Mouse (Mus musculus): Measurements from ENCODE around the gene Ap5b1. TPM values are rescaled to one million over a fixed set of nuclear protein-coding genes. Genes with fewer than 3 reads are reported as not detected.

The Ap5b1 gene
- polyA plus RNA-seq, 1 experiment from 2014 or later, result 10.8 TPM

DNA sequence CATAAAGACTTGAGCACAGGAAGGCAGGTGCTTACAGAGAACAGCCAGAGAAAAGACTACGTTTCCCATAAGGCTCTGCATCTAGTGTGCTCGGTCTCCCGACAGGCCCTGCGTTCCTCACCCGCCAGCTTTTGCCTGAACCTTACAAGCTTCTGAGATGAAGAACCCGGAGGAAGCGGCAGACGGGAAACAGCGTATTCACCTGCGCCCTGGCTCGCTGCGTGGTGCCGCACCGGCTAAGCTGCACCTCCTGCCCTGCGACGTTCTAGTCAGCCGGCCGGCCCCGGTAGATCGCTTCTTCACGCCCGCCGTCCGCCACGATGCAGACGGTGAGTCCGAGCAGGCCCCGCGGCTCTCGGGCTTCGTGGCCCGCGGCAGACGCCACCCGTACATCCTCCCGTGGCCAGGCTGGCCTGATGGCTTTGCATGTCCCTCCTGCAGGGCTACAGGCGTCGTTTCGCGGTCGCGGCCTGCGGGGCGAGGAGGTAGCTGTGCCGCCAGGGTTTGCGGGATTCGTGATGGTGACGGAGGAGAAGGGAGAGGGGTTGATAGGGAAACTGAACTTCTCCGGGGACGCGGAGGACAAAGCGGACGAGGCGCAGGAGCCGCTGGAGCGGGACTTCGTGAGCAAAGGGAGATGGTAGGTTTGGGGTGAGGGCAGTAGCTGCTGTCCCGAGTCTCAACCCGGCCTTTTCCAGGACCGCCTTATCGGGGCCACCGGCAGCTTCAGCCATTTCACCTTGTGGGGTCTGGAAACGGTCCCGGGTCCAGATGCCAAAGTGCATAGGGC is 34.1 kb downstream of the Ap5b1 start, which contains the start of gene Rnaseh2c:
TSS of gene Rnaseh2c (plus strand) at position 122 of the 790 bp plus-strand sequence.
- H3K9me3 ChIP-seq (replicated peaks), result no peaks in the 10 kb centered on the region
- WGBS, result under 1% methylated on average over 64 of the region's 64 CpGs
- no peaks in the 10 kb centered on the region for H3K27me3 ChIP-seq
- H3K4me3 ChIP-seq (replicated peaks), result peak within 1 kb of the TSS; percentile 71
- ATAC-seq (replicated peaks; ENCODE audit: low FRiP score), result peak; percentile 87
- H3K4me2 ChIP-seq, result peak within 1 kb of the TSS; percentile 71
- peaks cover 14% of the 10 kb centered on the region for H3K4me1 ChIP-seq
- H3K36me3 ChIP-seq, result peaks cover 43% of the 10 kb centered on the region
- H3K9ac ChIP-seq, result peak within 1 kb of the TSS; percentile 79
- peak within 1 kb of the TSS; percentile 89 for H3K27ac ChIP-seq

DNA sequence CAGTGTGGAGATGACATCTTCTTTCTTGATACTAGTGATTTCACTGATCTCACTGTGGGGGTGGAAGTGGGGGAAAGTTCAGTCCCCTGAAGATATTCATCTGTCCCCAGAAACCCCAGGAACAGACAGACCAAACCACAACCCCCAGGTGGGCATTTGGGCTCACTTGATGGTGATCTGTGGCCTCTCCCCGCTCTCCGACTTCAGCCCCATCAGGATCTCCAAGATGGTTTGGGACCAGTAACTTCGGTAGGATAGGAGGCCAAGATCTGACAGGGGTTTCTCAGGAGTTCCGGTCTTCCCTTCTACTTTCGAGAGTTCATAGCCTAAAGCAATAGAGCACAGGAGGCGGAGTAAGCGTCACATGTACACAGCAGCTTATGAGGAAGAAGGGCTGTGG is 35.8 kb downstream of the Ap5b1 start:
- Histone ChIP-seq H3K4me2 (no peak overlapping the region), H3K27me3 (no peaks in the 10 kb centered on the region), H3K4me1 (peaks cover 23% of the 10 kb centered on the region), H3K9ac (no peak overlapping the region), H3K9me3 (replicated peaks) (no peaks in the 10 kb centered on the region), H3K36me3 (peaks cover 60% of the 10 kb centered on the region), H3K4me3 (replicated peaks) (no peak overlapping the region), H3K27ac (no peak overlapping the region)
- WGBS, result 91% methylated on average over 7 of the region's 7 CpGs
- ATAC-seq (replicated peaks; ENCODE audit: low FRiP score), result no peak

DNA sequence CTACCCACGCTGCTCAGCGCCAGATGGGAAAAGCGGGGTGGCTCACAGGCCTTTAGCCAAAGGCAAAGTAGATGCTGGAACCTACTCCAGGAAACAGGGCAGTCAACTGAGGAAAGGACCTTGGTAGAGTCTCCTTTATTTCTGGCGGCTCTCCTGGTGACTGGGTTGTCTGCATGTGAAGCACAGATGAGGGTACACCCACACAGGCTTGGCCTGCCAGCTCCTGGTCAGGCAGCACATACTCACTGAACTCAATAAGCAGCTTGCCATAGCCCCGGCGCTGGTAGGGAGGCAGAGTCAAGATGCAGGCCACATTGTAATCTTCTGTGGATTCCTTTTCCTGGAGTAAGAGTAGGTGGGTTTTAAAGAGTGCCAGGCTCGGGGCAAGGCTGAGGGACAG is 37.3 kb downstream of the Ap5b1 start:
- no peaks in the 10 kb centered on the region for H3K9me3 ChIP-seq (replicated peaks)
- H3K4me3 ChIP-seq (replicated peaks), result no peak overlapping the region
- no peak overlapping the region for H3K4me2 ChIP-seq
- no peak overlapping the region for H3K27ac ChIP-seq
- H3K4me1 ChIP-seq, result peaks cover 31% of the 10 kb centered on the region
- no peaks in the 10 kb centered on the region for H3K27me3 ChIP-seq
- WGBS, result 93% methylated on average over 7 of the region's 7 CpGs
- H3K36me3 ChIP-seq, result peaks cover 64% of the 10 kb centered on the region
- ATAC-seq (replicated peaks; ENCODE audit: low FRiP score), result no peak
- H3K9ac ChIP-seq, result no peak overlapping the region

DNA sequence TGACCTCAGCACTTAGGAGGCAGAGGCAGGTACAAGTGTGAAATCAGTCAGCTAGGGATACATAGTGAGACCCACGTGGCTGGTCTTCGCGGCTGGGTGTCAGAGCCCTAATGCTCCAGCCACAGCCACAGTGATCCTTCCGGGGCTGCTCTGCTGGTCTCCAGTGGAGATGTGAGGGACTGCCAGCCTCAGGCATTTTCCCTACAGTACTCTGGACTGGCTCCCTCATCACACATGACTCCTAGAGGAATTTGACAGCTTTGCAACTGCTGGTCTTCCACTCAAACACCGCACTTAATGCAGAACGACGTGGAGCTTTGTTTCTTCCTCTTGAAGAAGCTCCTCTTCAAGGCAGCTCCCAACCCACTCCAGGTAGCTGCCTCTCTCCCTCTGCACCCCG is 38.4 kb downstream of the Ap5b1 start:
- Histone ChIP-seq H3K4me1 (peaks cover 39% of the 10 kb centered on the region), H3K27ac (no peak overlapping the region), H3K27me3 (no peaks in the 10 kb centered on the region), H3K9ac (no peak overlapping the region), H3K4me3 (replicated peaks) (no peak overlapping the region), H3K9me3 (replicated peaks) (no peaks in the 10 kb centered on the region), H3K4me2 (no peak overlapping the region), H3K36me3 (peaks cover 64% of the 10 kb centered on the region)
- WGBS, result 85% methylated on average over 8 of the region's 8 CpGs
- no peak for ATAC-seq (replicated peaks; ENCODE audit: low FRiP score)

DNA sequence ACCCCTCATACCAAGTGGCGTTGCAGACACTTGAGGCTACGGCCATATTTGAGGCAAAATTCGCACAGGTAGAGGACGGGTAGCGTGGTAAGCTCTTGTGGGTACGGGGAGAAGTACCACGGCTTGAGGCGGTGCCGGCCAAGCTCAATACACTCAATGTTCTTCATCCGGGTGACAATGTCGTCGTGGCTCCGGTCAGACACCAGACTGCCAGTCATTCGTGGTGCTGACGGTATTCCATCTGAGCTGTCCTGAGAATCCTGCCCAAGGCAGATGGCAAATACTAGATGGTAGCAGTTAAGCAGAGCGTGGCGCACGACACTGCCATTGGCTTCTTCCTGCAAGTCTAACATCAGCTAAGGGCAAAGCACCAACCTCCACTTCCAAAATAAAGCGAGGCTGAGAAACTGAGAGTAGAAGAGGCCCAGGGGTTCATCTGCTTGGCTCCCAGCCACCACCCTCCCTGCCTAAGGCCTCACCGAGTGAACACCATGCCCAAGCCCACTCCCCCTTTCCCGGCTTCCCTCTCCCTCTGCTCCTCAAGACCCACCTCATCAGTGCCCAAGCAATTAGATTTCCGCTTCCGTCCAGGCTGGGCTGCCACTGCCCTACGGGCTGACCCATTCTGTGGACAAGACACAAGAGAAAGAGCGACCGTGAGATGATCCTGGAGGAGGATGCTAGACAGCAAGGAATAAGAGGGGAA is 40.0 kb downstream of the Ap5b1 start:
- H3K4me1 ChIP-seq, result peaks cover 32% of the 10 kb centered on the region
- WGBS, result 95% methylated on average over 26 of the region's 26 CpGs
- H3K4me2 ChIP-seq, result no peak overlapping the region
- no peak overlapping the region for H3K4me3 ChIP-seq (replicated peaks)
- ATAC-seq (replicated peaks; ENCODE audit: low FRiP score), result no peak
- peaks cover 4% of the 10 kb centered on the region; the same call in 1 of the 2 replicates for H3K27me3 ChIP-seq
- H3K9ac ChIP-seq, result no peak overlapping the region
- H3K27ac ChIP-seq, result no peak overlapping the region
- no peaks in the 10 kb centered on the region for H3K9me3 ChIP-seq (replicated peaks)
- H3K36me3 ChIP-seq, result peaks cover 62% of the 10 kb centered on the region

DNA sequence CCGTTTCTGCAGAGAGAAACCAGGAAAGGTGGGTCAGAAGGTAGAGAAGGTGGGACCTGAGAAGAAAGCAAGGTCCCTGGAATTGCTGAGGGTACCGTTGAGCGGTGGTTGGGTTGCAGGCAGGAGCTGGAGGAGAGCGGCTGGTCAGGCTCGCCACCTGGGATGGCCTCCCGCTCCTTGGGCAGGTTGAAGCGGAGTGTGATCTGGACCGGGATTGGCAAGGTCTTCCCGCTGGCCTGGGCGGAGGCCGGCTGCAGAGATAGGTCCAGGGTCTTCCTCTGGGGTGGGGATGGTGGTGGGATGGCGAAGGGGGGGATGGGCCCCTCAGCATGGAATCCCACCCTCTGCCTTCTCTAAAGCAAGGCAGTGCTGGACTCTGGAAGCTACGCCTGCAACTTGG is 40.9 kb downstream of the Ap5b1 start:
- no peak for ATAC-seq (replicated peaks; ENCODE audit: low FRiP score)
- Histone ChIP-seq H3K36me3 (peaks cover 54% of the 10 kb centered on the region), H3K9ac (peak overlapping the region; percentile 86; the same call in 1 of the 2 replicates), H3K27me3 (peaks cover 4% of the 10 kb centered on the region; the same call in 1 of the 2 replicates), H3K4me1 (peaks cover 25% of the 10 kb centered on the region), H3K4me3 (replicated peaks) (peak overlapping the region; percentile 85), H3K9me3 (replicated peaks) (no peaks in the 10 kb centered on the region), H3K27ac (peak overlapping the region; percentile 99), H3K4me2 (peak overlapping the region; percentile 77)
- WGBS, result 92% methylated on average over 13 of the region's 13 CpGs

DNA sequence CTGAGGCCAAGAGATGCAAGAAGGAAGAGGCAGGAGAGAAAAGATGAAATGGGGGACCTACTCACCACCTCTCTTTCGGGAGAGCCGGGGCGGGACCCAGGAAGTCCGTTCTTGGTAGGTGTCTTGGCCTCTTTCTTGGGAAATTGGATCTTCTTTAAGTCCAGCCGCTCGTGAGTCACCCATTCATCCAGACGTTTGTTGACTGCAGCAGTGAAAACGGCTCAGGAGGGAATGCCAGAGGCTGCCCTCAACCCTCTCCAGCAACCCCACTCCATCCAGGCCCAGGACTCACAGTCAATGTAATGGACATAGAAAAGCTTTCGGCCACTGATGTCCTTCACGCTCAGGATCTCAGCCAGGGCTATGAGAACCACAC is 41.3 kb downstream of the Ap5b1 start:
- peak overlapping the region; percentile 77 for H3K4me2 ChIP-seq
- ATAC-seq (replicated peaks; ENCODE audit: low FRiP score), result no peak
- H3K36me3 ChIP-seq, result peaks cover 49% of the 10 kb centered on the region
- H3K4me3 ChIP-seq (replicated peaks), result peak overlapping the region; percentile 85
- H3K9ac ChIP-seq, result peak overlapping the region; percentile 86
- peak overlapping the region; percentile 99 for H3K27ac ChIP-seq
- H3K27me3 ChIP-seq, result peaks cover 4% of the 10 kb centered on the region; the same call in 1 of the 2 replicates
- 56% methylated on average over 10 of the region's 10 CpGs for WGBS
- peaks cover 25% of the 10 kb centered on the region for H3K4me1 ChIP-seq
- H3K9me3 ChIP-seq (replicated peaks), result no peaks in the 10 kb centered on the region

DNA sequence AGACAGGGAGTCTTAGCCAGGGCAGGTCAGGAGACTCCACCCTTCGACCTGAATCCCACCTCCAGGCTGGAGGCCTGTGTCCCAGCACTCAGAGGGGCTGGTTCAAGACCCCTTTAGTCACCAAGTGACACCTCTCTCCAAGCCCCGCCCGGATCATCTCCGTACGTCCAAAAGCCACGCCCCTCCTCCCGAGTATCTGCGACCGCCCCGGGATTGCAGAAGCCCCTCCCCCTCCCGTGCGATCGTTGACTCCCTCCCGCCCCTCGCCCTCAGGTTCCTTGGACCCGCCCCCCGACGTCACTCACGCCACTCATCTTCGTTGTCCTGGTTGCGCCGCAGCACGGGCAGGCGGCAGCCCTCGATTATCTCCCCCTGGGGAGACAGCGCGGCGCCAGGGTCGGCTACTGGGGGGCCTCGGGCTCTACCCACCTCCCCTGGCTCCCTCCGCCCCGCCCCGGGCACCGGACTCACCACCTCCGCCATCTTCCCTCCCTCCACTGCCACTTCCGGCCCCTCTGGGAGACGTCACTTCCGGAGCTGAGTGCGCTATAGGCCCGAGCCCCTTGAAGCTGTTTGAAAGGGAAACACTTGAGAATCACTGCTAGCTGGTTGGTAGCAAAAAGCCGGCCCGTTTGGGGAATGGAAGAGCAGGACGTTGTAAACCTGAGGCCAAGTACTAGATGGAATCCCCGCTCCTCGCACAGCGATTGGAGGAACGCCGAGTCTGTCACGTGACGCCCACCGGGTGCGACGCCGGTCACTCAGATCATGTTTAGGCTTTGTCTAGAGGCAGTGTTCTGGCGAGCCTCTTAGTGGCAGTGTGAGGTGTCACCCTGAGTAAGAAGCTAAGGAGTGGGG is 42.0 kb downstream of the Ap5b1 start, which contains the start of gene Kat5:
TSS of gene Kat5 (minus strand) at position 691 of the 858 bp plus-strand sequence.
- WGBS, result under 1% methylated on average over 55 of the region's 55 CpGs
- H3K27ac ChIP-seq, result peak within 1 kb of the TSS; percentile 99
- peaks cover 25% of the 10 kb centered on the region for H3K4me1 ChIP-seq
- peak within 1 kb of the TSS; percentile 77 for H3K4me2 ChIP-seq
- H3K9me3 ChIP-seq (replicated peaks), result no peaks in the 10 kb centered on the region
- ATAC-seq (replicated peaks; ENCODE audit: low FRiP score), result peak; percentile 94
- H3K36me3 ChIP-seq, result peaks cover 43% of the 10 kb centered on the region
- peak within 1 kb of the TSS; percentile 86 for H3K9ac ChIP-seq
- peaks cover 4% of the 10 kb centered on the region; the same call in 1 of the 2 replicates for H3K27me3 ChIP-seq
- peak within 1 kb of the TSS; percentile 85 for H3K4me3 ChIP-seq (replicated peaks)

DNA sequence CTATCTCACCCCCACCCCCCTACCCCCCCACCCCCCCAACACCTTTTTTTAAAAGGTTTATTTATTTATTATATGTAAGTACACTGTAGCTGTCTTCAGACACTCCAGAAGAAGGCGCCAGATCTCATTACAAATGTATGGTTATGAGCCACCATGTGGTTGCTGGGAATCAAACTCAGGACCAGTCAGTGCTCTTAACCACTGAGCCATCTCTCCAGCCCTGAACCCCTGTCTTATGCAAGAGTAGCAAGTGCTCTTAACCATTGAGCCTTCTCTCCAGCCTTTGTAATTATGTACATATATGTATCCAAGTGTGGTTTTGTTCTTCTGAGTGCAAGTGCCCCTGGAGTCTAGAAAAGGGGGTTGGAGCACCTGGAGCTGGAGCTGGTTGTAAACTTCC is 44.1 kb downstream of the Ap5b1 start:
- 79% methylated on average over 1 of the region's 1 CpGs for WGBS
- Histone ChIP-seq H3K27ac (no peak overlapping the region), H3K4me2 (no peak overlapping the region), H3K9me3 (replicated peaks) (no peaks in the 10 kb centered on the region), H3K4me3 (replicated peaks) (no peak overlapping the region), H3K4me1 (peaks cover 25% of the 10 kb centered on the region), H3K36me3 (peaks cover 21% of the 10 kb centered on the region), H3K9ac (no peak overlapping the region), H3K27me3 (peaks cover 7% of the 10 kb centered on the region; the same call in 1 of the 2 replicates)
- no peak for ATAC-seq (replicated peaks; ENCODE audit: low FRiP score)

DNA sequence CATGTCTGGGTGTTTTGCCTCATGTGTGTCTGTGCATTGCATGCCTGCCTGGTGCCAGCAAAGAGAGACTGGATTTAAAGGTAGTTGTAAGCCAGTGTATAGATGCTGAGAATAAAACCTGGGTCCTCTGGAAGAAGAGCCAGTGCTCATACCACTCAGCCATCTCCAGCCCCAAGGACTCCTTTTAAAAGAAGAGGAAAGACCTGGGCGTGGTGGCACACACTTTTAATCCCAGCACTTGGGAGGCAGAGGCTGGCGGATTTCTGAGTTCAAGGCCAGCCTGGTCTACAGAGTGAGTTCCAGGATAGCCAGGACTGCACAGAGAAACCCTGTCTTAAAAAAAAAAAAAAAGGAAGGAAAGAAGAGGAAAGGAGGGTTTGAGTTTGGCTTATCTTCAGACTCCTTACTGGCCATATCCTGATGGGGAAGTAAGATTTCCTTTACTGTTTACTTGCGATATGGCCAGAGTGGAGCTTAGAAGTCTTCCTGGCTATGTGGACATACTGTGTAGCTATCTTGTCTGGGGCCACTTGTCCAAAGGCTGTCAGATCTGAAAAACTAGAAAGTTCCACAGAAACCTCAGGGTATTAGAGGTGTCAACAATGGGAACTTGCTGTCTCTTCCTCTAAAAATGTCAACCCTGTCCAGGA is 45.1 kb downstream of the Ap5b1 start:
- Histone ChIP-seq H3K4me3 (replicated peaks) (no peak overlapping the region), H3K4me1 (peaks cover 24% of the 10 kb centered on the region), H3K9ac (no peak overlapping the region), H3K27ac (no peak overlapping the region), H3K27me3 (peaks cover 7% of the 10 kb centered on the region; the same call in 1 of the 2 replicates), H3K9me3 (replicated peaks) (no peaks in the 10 kb centered on the region), H3K36me3 (peaks cover 12% of the 10 kb centered on the region), H3K4me2 (no peak overlapping the region)
- 82% methylated on average over 3 of the region's 3 CpGs for WGBS
- no peak for ATAC-seq (replicated peaks; ENCODE audit: low FRiP score)

DNA sequence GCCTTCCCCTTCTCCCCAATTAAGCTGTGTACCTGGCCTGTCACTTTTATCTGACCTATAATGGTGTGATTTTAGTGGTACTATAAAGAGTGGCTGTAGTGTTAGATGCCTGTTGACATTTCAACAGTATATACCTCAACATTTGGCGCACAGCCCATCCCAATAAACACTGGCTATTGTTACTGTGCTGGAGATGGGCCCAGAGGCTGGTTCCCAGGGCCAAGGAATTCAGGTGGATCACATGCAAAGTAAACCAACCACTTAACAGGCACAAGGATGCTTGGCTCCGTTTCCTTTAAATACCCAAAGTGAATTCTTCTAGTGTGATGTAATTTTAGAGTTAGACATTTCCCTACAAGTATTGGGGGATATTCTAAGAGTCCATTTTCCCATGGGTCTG is 47.1 kb downstream of the Ap5b1 start:
- H3K4me3 ChIP-seq (replicated peaks), result no peak overlapping the region
- H3K27ac ChIP-seq, result no peak overlapping the region
- no peaks in the 10 kb centered on the region for H3K9me3 ChIP-seq (replicated peaks)
- no peak overlapping the region for H3K9ac ChIP-seq
- no peak overlapping the region for H3K4me2 ChIP-seq
- no peak for ATAC-seq (replicated peaks; ENCODE audit: low FRiP score)
- peaks cover 7% of the 10 kb centered on the region; the same call in 1 of the 2 replicates for H3K27me3 ChIP-seq
- no peaks in the 10 kb centered on the region for H3K36me3 ChIP-seq
- peaks cover 8% of the 10 kb centered on the region for H3K4me1 ChIP-seq
- WGBS, result 72% methylated on average over 2 of the region's 2 CpGs
